Mouse (Mus musculus): ENCODE data around the gene Mcfd2. TPM values are rescaled to one million over a fixed set of nuclear protein-coding genes. Genes with fewer than 3 reads are reported as not detected.
A peak's percentile ranks its signal among the peaks of the same experiment; 100 is the strongest.
"Not testable (repeated sequence)": the region's sequence is repeated elsewhere in the genome, so short reads cannot be mapped to it uniquely, and the experiment has no call there.

Mcfd2 gene
- 56.1 and 58.4 TPM in 2 replicates for total RNA-seq (2017)

GRCm38 (mm10) chr17:87265792-87266186, at the start of gene Mcfd2:
Gene Mcfd2 (minus strand): TSS chr17:87265935.
- ATAC-seq (replicated peaks; ENCODE audit: low read depth, poor library complexity, severe bottlenecking), result peak; percentile 97

GRCm38 (mm10) chr17:87315021-87315531, 49.3 kb upstream of the Mcfd2 start:
- peak; percentile 87 for ATAC-seq (replicated peaks; ENCODE audit: low read depth, poor library complexity, severe bottlenecking)

GRCm38 (mm10) chr17:87314530-87314946, 48.8 kb upstream of the Mcfd2 start:
- ATAC-seq (replicated peaks; ENCODE audit: low read depth, poor library complexity, severe bottlenecking), result peak; percentile 46

- no peak for ATAC-seq (replicated peaks; ENCODE audit: low read depth, poor library complexity, severe bottlenecking)
These were observed 48.4 kb upstream of the Mcfd2 start for GRCm38 (mm10) chr17:87314121-87314520.

- no peak for ATAC-seq (replicated peaks; ENCODE audit: low read depth, poor library complexity, severe bottlenecking)
These were observed 47.5 kb upstream of the Mcfd2 start for GRCm38 (mm10) chr17:87312924-87313870.

GRCm38 (mm10) chr17:87312351-87312750, 46.6 kb upstream of the Mcfd2 start:
- ATAC-seq (replicated peaks; ENCODE audit: low read depth, poor library complexity, severe bottlenecking), result no peak

- ATAC-seq (replicated peaks; ENCODE audit: low read depth, poor library complexity, severe bottlenecking), result no peak
These were observed 44.8 kb upstream of the Mcfd2 start for GRCm38 (mm10) chr17:87310497-87310896.

GRCm38 (mm10) chr17:87309073-87309788, 43.5 kb upstream of the Mcfd2 start:
- ATAC-seq (replicated peaks; ENCODE audit: low read depth, poor library complexity, severe bottlenecking), result no peak

GRCm38 (mm10) chr17:87306746-87307145, 41.0 kb upstream of the Mcfd2 start:
- 0 out of 2 replicates have a peak, but pooled peaks have one; percentile 17 for ATAC-seq (replicated peaks; ENCODE audit: low read depth, poor library complexity, severe bottlenecking)

GRCm38 (mm10) chr17:87305065-87305464, 39.3 kb upstream of the Mcfd2 start:
- ATAC-seq (replicated peaks; ENCODE audit: low read depth, poor library complexity, severe bottlenecking), result no peak

GRCm38 (mm10) chr17:87304151-87304894, 38.6 kb upstream of the Mcfd2 start:
- ATAC-seq (replicated peaks; ENCODE audit: low read depth, poor library complexity, severe bottlenecking), result peak; percentile 21; the same call in 1 of the 2 replicates

- ATAC-seq (replicated peaks; ENCODE audit: low read depth, poor library complexity, severe bottlenecking), result peak; percentile 48
These were observed 36.5 kb upstream of the Mcfd2 start for GRCm38 (mm10) chr17:87302014-87302794.

- ATAC-seq (replicated peaks; ENCODE audit: low read depth, poor library complexity, severe bottlenecking), result peak; percentile 45
These were observed 35.9 kb upstream of the Mcfd2 start for GRCm38 (mm10) chr17:87301607-87302006.

- ATAC-seq (replicated peaks; ENCODE audit: low read depth, poor library complexity, severe bottlenecking), result no peak
These were observed 34.6 kb upstream of the Mcfd2 start for GRCm38 (mm10) chr17:87300340-87300739.

GRCm38 (mm10) chr17:87298944-87299343, 33.2 kb upstream of the Mcfd2 start:
- ATAC-seq (replicated peaks; ENCODE audit: low read depth, poor library complexity, severe bottlenecking), result peak; percentile 58

- ATAC-seq (replicated peaks; ENCODE audit: low read depth, poor library complexity, severe bottlenecking), result not testable (repeated sequence)
These were observed 31.0 kb upstream of the Mcfd2 start for GRCm38 (mm10) chr17:87296701-87297100.

GRCm38 (mm10) chr17:87295738-87296137, 30.0 kb upstream of the Mcfd2 start:
- ATAC-seq (replicated peaks; ENCODE audit: low read depth, poor library complexity, severe bottlenecking), result no peak

- ATAC-seq (replicated peaks; ENCODE audit: low read depth, poor library complexity, severe bottlenecking), result peak; percentile 63
These were observed 27.4 kb upstream of the Mcfd2 start for GRCm38 (mm10) chr17:87293125-87293524.

- ATAC-seq (replicated peaks; ENCODE audit: low read depth, poor library complexity, severe bottlenecking), result no peak
These were observed 26.0 kb upstream of the Mcfd2 start for GRCm38 (mm10) chr17:87291782-87292181.

Measured in common myeloid progenitor, adult 5-6 weeks (primary cell).